Mouse (Mus musculus): Measurements from ENCODE around the gene Insrr.

DNA sequence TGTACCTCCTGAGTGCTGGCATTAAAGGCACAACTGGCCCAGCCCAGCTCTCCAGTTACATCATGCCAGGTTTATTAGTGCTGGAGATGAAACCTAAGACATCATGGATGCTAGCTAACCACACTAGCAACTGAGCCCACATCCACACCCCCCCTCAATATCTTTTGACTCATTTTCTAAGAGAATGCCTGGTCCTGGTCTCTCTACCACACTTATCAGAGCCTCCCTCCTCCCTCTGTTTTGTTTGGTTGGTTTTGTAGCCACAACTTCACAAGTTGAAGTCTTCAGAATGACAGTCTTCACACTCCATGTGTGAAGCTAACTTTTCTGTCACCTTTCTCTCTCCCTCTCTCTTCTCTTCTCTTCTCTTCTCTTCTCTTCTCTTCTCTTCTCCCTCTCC, 44.1 kb downstream of the Insrr start:
- TF ChIP-seq CTCF (IDR thresholded peaks at IDR 0.05; ENCODE audit: extremely low read depth, insufficient read depth, low read length) (no peak), POLR2A (IDR thresholded peaks at IDR 0.05; ENCODE audit: extremely low read depth, insufficient read depth, low read length) (no peak)

Measured in cortical plate, adult 2 months (tissue).